Mouse (Mus musculus): ENCODE data around the gene Iscu. TPM values are rescaled to one million over a fixed set of nuclear protein-coding genes. Genes with fewer than 3 reads are reported as not detected.
"Not testable (repeated sequence)": the region's sequence is repeated elsewhere in the genome, so short reads cannot be mapped to it uniquely, and the experiment has no call there.

The Iscu gene
- polyA plus RNA-seq, 1 experiment from 2014 or later = 166 TPM

DNA sequence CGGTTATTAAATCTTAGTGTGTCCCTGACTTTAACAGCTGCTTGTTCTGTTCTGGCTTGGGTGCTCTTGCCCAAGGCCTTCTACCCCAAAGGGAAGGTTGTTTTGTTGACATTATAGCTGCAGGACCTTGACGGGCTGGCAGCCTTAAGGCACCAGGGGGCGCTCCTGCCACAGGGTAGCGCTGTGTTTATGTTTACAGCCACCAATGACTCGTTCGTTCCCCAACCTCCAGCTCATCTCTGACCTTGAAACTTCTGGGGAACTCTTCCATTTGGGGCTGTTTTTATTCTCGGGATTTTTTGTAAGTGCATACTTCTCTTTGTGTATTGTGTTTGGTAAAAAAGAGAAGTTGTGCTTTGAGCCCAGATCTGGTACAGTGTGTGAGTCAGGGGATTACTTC, 1.1 kb downstream of the Iscu start:
- Histone ChIP-seq H3K27me3 (ENCODE audit: control insufficient read depth, insufficient read depth, low read length) (no peaks in the 10 kb centered on the region), H3K4me2 (replicated peaks; ENCODE audit: low read depth) (peak overlapping the region; percentile 93), H3K36me3 (ENCODE audit: control insufficient read depth, insufficient read depth, low read length) (peaks cover 15% of the 10 kb centered on the region; the same call in 1 of the 2 replicates), H3K9ac (ENCODE audit: low read length) (peak overlapping the region; percentile 64), H3K9me3 (ENCODE audit: control insufficient read depth, low read length) (no peaks in the 10 kb centered on the region), H3K27ac (replicated peaks) (peak overlapping the region; percentile 65), H3K4me3 (ENCODE audit: low read depth, low read length) (peak overlapping the region; percentile 99), H3K4me1 (replicated peaks; ENCODE audit: control insufficient read depth, insufficient read depth) (peaks cover 5% of the 10 kb centered on the region; the same call in 1 of the 2 replicates)
- ATAC-seq (ENCODE audit: low FRiP score, low TSS enrichment) (peak; percentile 33; the same call in 1 of the 2 replicates), DNase-seq (ENCODE audit: low spot score) (peak; percentile 89)
- TF ChIP-seq EP300 (optimal IDR thresholded peaks at IDR 0.05) (no peak), CTCF (IDR thresholded peaks at IDR 0.05; ENCODE audit: low read depth) (peak; percentile 98)
- WGBS = 1% methylated on average over 7 of the region's 7 CpGs

DNA sequence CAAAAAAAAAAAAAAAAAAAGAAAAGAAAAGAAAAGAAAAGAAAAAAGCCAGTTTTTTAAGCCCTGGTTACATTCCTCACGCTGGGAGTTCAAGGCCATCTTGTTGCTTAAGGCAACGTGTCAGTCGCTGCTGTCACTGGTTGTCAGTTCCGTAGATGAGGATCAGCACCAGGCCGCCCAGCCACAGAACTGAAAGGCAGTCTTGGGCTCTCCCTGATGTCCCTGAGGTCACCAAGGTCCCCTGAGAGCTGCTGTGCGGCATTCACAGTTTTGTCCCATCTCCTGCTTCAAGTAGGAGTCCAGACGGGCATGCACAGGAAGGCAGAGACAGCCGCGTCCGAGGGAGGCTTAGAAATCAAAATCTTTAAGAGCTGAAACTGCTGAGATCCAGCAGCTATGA, 3.0 kb downstream of the Iscu start:
- Histone ChIP-seq H3K27me3 (ENCODE audit: control insufficient read depth, insufficient read depth, low read length) (no peaks in the 10 kb centered on the region), H3K4me3 (ENCODE audit: low read depth, low read length) (no peak overlapping the region), H3K27ac (replicated peaks) (no peak overlapping the region), H3K9me3 (ENCODE audit: control insufficient read depth, low read length) (no peaks in the 10 kb centered on the region), H3K9ac (ENCODE audit: low read length) (no peak overlapping the region), H3K36me3 (ENCODE audit: control insufficient read depth, insufficient read depth, low read length) (peaks cover 15% of the 10 kb centered on the region; the same call in 1 of the 2 replicates), H3K4me2 (replicated peaks; ENCODE audit: low read depth) (no peak overlapping the region), H3K4me1 (replicated peaks; ENCODE audit: control insufficient read depth, insufficient read depth) (no peaks in the 10 kb centered on the region; the same call in 1 of the 2 replicates)
- 92% methylated on average over 10 of the region's 10 CpGs for WGBS
- TF ChIP-seq CTCF (IDR thresholded peaks at IDR 0.05; ENCODE audit: low read depth) (no peak), EP300 (optimal IDR thresholded peaks at IDR 0.05) (no peak)
- DNase-seq (ENCODE audit: low spot score) (no peak), ATAC-seq (ENCODE audit: low FRiP score, low TSS enrichment) (no peak)

DNA sequence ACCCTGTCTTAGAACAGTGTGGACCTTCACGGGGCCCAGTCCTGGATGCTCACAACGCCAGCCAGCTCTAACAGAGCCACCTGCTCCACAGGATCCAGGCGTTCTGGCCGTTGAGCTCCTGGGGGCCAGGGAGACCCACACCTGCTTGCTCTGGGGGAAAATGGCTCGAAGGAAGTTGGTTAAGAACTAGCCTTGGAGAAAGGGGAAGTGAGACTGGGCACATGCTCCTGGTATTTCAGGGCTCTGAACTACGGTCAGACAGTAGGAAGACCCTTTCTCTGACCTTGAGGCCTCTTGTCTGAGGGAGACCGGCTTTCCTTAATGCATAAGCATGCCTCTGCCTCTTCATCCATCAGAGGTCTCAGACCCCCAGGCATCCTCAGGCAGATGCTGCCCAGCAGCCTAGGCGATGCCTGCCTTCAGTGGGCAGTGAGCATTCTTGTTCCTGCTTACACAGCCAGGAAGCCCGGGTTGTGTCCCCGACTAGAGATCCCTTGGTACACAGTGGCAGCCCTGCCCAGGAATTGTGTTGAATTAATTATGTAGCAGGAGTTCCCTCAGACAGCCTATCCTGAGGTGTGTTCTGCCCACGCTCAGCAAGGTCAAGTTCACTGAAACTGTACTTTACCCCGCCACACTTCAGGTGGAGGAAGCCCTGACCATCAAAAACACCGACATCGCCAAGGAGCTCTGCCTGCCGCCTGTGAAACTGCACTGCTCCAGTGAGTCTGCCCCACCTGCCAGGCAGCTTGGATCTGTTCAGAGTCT, 3.8 kb downstream of the Iscu start:
- Histone ChIP-seq H3K4me1 (replicated peaks; ENCODE audit: control insufficient read depth, insufficient read depth) (no peaks in the 10 kb centered on the region), H3K4me2 (replicated peaks; ENCODE audit: low read depth) (no peak overlapping the region), H3K27me3 (ENCODE audit: control insufficient read depth, insufficient read depth, low read length) (no peaks in the 10 kb centered on the region), H3K9ac (ENCODE audit: low read length) (no peak overlapping the region), H3K36me3 (ENCODE audit: control insufficient read depth, insufficient read depth, low read length) (peaks cover 15% of the 10 kb centered on the region; the same call in 1 of the 2 replicates), H3K4me3 (ENCODE audit: low read depth, low read length) (no peak overlapping the region), H3K9me3 (ENCODE audit: control insufficient read depth, low read length) (no peaks in the 10 kb centered on the region), H3K27ac (replicated peaks) (no peak overlapping the region)
- DNase-seq (ENCODE audit: low spot score) = no peak
- 88% methylated on average over 15 of the region's 15 CpGs for WGBS
- TF ChIP-seq EP300 (optimal IDR thresholded peaks at IDR 0.05) (no peak), CTCF (IDR thresholded peaks at IDR 0.05; ENCODE audit: low read depth) (no peak)
- no peak for ATAC-seq (ENCODE audit: low FRiP score, low TSS enrichment)

DNA sequence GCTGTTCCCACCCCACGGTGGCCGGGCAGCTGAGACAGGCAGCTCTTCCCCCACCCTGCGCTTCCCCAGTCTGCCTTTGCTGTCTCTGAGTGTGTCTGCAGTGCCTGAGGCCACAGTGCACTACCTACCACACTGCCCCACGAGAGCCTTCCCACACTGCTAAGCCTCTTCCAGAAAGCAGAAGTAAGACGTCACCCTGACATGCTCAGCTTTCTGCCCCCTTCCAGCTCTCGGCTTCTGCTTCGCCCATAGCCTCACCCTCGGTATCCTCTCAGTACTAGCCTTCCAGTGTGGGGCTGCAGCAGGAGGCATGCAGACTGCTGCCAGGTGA, 4.3 kb downstream of the Iscu start:
- H3K36me3 ChIP-seq (ENCODE audit: control insufficient read depth, insufficient read depth, low read length) = peaks cover 15% of the 10 kb centered on the region; the same call in 1 of the 2 replicates
- no peak overlapping the region for H3K4me2 ChIP-seq (replicated peaks; ENCODE audit: low read depth)
- no peak overlapping the region for H3K27ac ChIP-seq (replicated peaks)
- no peak for DNase-seq (ENCODE audit: low spot score)
- no peaks in the 10 kb centered on the region for H3K9me3 ChIP-seq (ENCODE audit: control insufficient read depth, low read length)
- TF ChIP-seq EP300 (optimal IDR thresholded peaks at IDR 0.05) (no peak), CTCF (IDR thresholded peaks at IDR 0.05; ENCODE audit: low read depth) (no peak)
- no peaks in the 10 kb centered on the region for H3K4me1 ChIP-seq (replicated peaks; ENCODE audit: control insufficient read depth, insufficient read depth)
- WGBS = 81% methylated on average over 8 of the region's 8 CpGs
- no peak overlapping the region for H3K4me3 ChIP-seq (ENCODE audit: low read depth, low read length)
- H3K27me3 ChIP-seq (ENCODE audit: control insufficient read depth, insufficient read depth, low read length) = no peaks in the 10 kb centered on the region
- no peak overlapping the region for H3K9ac ChIP-seq (ENCODE audit: low read length)
- ATAC-seq (ENCODE audit: low FRiP score, low TSS enrichment) = no peak

DNA sequence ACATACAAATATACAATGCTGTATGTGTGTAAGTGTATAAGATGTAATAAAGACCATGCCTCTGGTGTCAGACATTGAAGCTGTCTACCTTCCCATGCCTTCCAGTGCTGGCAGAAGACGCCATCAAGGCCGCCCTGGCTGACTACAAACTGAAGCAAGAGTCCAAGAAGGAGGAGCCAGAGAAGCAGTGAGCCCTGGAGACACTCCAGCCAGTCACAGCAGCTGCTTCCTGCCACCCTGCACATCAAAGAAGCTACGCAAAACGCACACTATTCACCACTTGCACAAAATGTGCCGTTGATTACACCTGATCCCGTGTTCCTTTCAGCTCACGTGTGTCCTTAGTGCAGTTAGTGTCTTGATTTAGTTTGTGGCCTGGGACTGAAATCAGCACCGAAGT, 5.2 kb downstream of the Iscu start:
- 83% methylated on average over 8 of the region's 8 CpGs for WGBS
- H3K4me1 ChIP-seq (replicated peaks; ENCODE audit: control insufficient read depth, insufficient read depth); DNase-seq (ENCODE audit: low spot score); H3K4me2 ChIP-seq (replicated peaks; ENCODE audit: low read depth); H3K27ac ChIP-seq (replicated peaks); ATAC-seq (ENCODE audit: low FRiP score, low TSS enrichment); H3K27me3 ChIP-seq (ENCODE audit: control insufficient read depth, insufficient read depth, low read length); H3K4me3 ChIP-seq (ENCODE audit: low read depth, low read length); H3K9ac ChIP-seq (ENCODE audit: low read length); H3K9me3 ChIP-seq (ENCODE audit: control insufficient read depth, low read length): not testable (repeated sequence)
- peaks cover 15% of the 10 kb centered on the region; the same call in 1 of the 2 replicates for H3K36me3 ChIP-seq (ENCODE audit: control insufficient read depth, insufficient read depth, low read length)

DNA sequence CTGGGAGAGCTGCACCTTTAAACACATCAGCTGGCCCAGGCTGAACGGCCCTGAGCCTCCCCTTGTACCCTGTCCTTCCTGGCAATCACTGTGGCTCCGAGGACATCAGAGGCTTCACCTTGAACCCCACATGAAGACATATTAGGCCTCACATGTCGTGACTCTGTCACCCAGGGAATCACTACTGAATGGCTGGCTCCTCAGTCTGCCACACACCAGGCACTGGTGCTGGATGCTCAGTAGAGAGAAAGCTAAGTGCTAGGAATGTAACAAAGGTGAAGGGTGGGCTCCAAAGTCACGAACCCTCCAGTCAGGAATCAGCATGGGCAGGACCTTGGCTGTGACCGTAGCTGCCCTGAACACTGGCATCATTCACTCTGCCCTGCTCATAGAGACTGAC, 7.0 kb downstream of the Iscu start:
- Histone ChIP-seq H3K9me3 (ENCODE audit: control insufficient read depth, low read length) (no peaks in the 10 kb centered on the region), H3K27me3 (ENCODE audit: control insufficient read depth, insufficient read depth, low read length) (no peaks in the 10 kb centered on the region), H3K4me2 (replicated peaks; ENCODE audit: low read depth) (no peak overlapping the region), H3K4me1 (replicated peaks; ENCODE audit: control insufficient read depth, insufficient read depth) (0 out of 2 replicates have a peak, but pooled peaks cover 5% of the 10 kb centered on the region), H3K27ac (replicated peaks) (no peak overlapping the region), H3K4me3 (ENCODE audit: low read depth, low read length) (no peak overlapping the region), H3K36me3 (ENCODE audit: control insufficient read depth, insufficient read depth, low read length) (peaks cover 15% of the 10 kb centered on the region; the same call in 1 of the 2 replicates), H3K9ac (ENCODE audit: low read length) (no peak overlapping the region)
- no peak for TF ChIP-seq EP300 (optimal IDR thresholded peaks at IDR 0.05)
- TF ChIP-seq CTCF (IDR thresholded peaks at IDR 0.05; ENCODE audit: low read depth) = no peak
- ATAC-seq (ENCODE audit: low FRiP score, low TSS enrichment) (no peak), DNase-seq (ENCODE audit: low spot score) (no peak)
- WGBS = 83% methylated on average over 5 of the region's 5 CpGs

All from stomach, postnatal 0 days (tissue).